Mouse (Mus musculus): ENCODE results near the gene Col18a1. TPM values are rescaled to one million over a fixed set of nuclear protein-coding genes. Genes with fewer than 3 reads are reported as not detected.

Col18a1 gene
- total RNA-seq, 2 experiments from 2014 or later = 3.3 to 3.8 TPM

GRCm38 (mm10) chr10:77082453-77082852 is 83.9 kb downstream of the Col18a1 start:
- DNase-seq (ENCODE audit: extremely low spot score in 1 of 2, low spot score in 1 of 2) = peak; percentile 64 to 81

GRCm38 (mm10) chr10:77078961-77079360 is 87.4 kb downstream of the Col18a1 start:
- no peak for DNase-seq (ENCODE audit: extremely low spot score in 1 of 2, low spot score in 1 of 2)

- DNase-seq (ENCODE audit: extremely low spot score in 1 of 2, low spot score in 1 of 2) = no peak
Observed at GRCm38 (mm10) chr10:77078456-77078855, 87.9 kb downstream of the Col18a1 start.

GRCm38 (mm10) chr10:77074276-77074974 is 91.9 kb downstream of the Col18a1 start:
- no peak for DNase-seq (ENCODE audit: extremely low spot score in 1 of 2, low spot score in 1 of 2)

GRCm38 (mm10) chr10:77070072-77070471 is 96.3 kb downstream of the Col18a1 start:
- peak; percentile 27 to 63 for DNase-seq (ENCODE audit: extremely low spot score in 1 of 2, low spot score in 1 of 2)

GRCm38 (mm10) chr10:77068469-77068868 is 97.9 kb downstream of the Col18a1 start:
- DNase-seq (ENCODE audit: extremely low spot score in 1 of 2, low spot score in 1 of 2) = no peak

- DNase-seq (ENCODE audit: extremely low spot score in 1 of 2, low spot score in 1 of 2) = no peak
Observed at GRCm38 (mm10) chr10:77064659-77065058, 101.7 kb downstream of the Col18a1 start.

- no peak for DNase-seq (ENCODE audit: extremely low spot score in 1 of 2, low spot score in 1 of 2)
Observed at GRCm38 (mm10) chr10:77064239-77064638, 102.1 kb downstream of the Col18a1 start.

GRCm38 (mm10) chr10:77062393-77063010 is 103.8 kb downstream of the Col18a1 start:
- DNase-seq (ENCODE audit: extremely low spot score in 1 of 2, low spot score in 1 of 2) = no peak

- DNase-seq (ENCODE audit: extremely low spot score in 1 of 2, low spot score in 1 of 2) = no peak
Observed at GRCm38 (mm10) chr10:77061426-77061825, 104.9 kb downstream of the Col18a1 start.

- no peak for DNase-seq (ENCODE audit: extremely low spot score in 1 of 2, low spot score in 1 of 2)
Observed at GRCm38 (mm10) chr10:77056768-77057167, 109.6 kb downstream of the Col18a1 start.

GRCm38 (mm10) chr10:77048606-77049005 is 117.7 kb downstream of the Col18a1 start:
- no peak for DNase-seq (ENCODE audit: extremely low spot score in 1 of 2, low spot score in 1 of 2)

GRCm38 (mm10) chr10:77048196-77048595 is 118.2 kb downstream of the Col18a1 start:
- DNase-seq (ENCODE audit: extremely low spot score in 1 of 2, low spot score in 1 of 2) = no peak

- no peak for DNase-seq (ENCODE audit: extremely low spot score in 1 of 2, low spot score in 1 of 2)
Observed at GRCm38 (mm10) chr10:77038579-77039174, 127.7 kb downstream of the Col18a1 start.

- DNase-seq (ENCODE audit: extremely low spot score in 1 of 2, low spot score in 1 of 2) = no peak
Observed at GRCm38 (mm10) chr10:77035487-77035886, 130.9 kb downstream of the Col18a1 start.

GRCm38 (mm10) chr10:77033323-77034025 is 132.9 kb downstream of the Col18a1 start:
- peak in 1 of 2 experiments; percentile 56 for DNase-seq (ENCODE audit: extremely low spot score in 1 of 2, low spot score in 1 of 2)

- peak; percentile 79 to 87 for DNase-seq (ENCODE audit: extremely low spot score in 1 of 2, low spot score in 1 of 2)
Observed at GRCm38 (mm10) chr10:77032591-77033322, 133.6 kb downstream of the Col18a1 start.

- no peak for DNase-seq (ENCODE audit: extremely low spot score in 1 of 2, low spot score in 1 of 2)
Observed at GRCm38 (mm10) chr10:77031768-77032375, 134.5 kb downstream of the Col18a1 start, which contains the start of gene Slc19a1. Slc19a1 (plus strand) TSS chr10:77032241.

- no peak for DNase-seq (ENCODE audit: extremely low spot score in 1 of 2, low spot score in 1 of 2)
Observed at GRCm38 (mm10) chr10:77030666-77031065, 135.7 kb downstream of the Col18a1 start.

GRCm38 (mm10) chr10:77029761-77030160 is 136.6 kb downstream of the Col18a1 start:
- DNase-seq (ENCODE audit: extremely low spot score in 1 of 2, low spot score in 1 of 2) = no peak

Data from layer of hippocampus, postnatal 25 days (tissue).